Mouse (Mus musculus): ENCODE measurements around the gene Taldo1.
A peak's percentile ranks its signal among the peaks of the same experiment; 100 is the strongest.

Taldo1 gene

GRCm38 (mm10) chr7:141391625-141392551 lies at the start of gene Taldo1:
Taldo1 (plus strand) TSS chr7:141392199.
- DNase-seq (ENCODE audit: low read depth, low spot score), result peak; percentile 98

- no peak for DNase-seq (ENCODE audit: low read depth, low spot score)
These were observed 48.8 kb upstream of the Taldo1 start for GRCm38 (mm10) chr7:141343230-141343629.

GRCm38 (mm10) chr7:141343696-141344095 lies 48.3 kb upstream of the Taldo1 start:
- no peak for DNase-seq (ENCODE audit: low read depth, low spot score)

- no peak for DNase-seq (ENCODE audit: low read depth, low spot score)
These were observed 47.2 kb upstream of the Taldo1 start for GRCm38 (mm10) chr7:141344787-141345186.

GRCm38 (mm10) chr7:141351061-141351460 lies 40.9 kb upstream of the Taldo1 start:
- DNase-seq (ENCODE audit: low read depth, low spot score), result no peak

GRCm38 (mm10) chr7:141355051-141355450 lies 36.9 kb upstream of the Taldo1 start:
- no peak for DNase-seq (ENCODE audit: low read depth, low spot score)

- DNase-seq (ENCODE audit: low read depth, low spot score), result no peak
These were observed 36.2 kb upstream of the Taldo1 start for GRCm38 (mm10) chr7:141355626-141356326.

GRCm38 (mm10) chr7:141356971-141357370 lies 35.0 kb upstream of the Taldo1 start:
- no peak for DNase-seq (ENCODE audit: low read depth, low spot score)

- peak; percentile 46 for DNase-seq (ENCODE audit: low read depth, low spot score)
These were observed 30.5 kb upstream of the Taldo1 start for GRCm38 (mm10) chr7:141361510-141361909.

- DNase-seq (ENCODE audit: low read depth, low spot score), result peak; percentile 79
These were observed 28.8 kb upstream of the Taldo1 start for GRCm38 (mm10) chr7:141363106-141363751.

- no peak for DNase-seq (ENCODE audit: low read depth, low spot score)
These were observed 28.3 kb upstream of the Taldo1 start for GRCm38 (mm10) chr7:141363752-141364125.

GRCm38 (mm10) chr7:141364349-141365048 lies 27.5 kb upstream of the Taldo1 start:
- no peak for DNase-seq (ENCODE audit: low read depth, low spot score)

GRCm38 (mm10) chr7:141365049-141365445 lies 27.0 kb upstream of the Taldo1 start:
- DNase-seq (ENCODE audit: low read depth, low spot score), result no peak

- DNase-seq (ENCODE audit: low read depth, low spot score), result no peak
These were observed 24.6 kb upstream of the Taldo1 start for GRCm38 (mm10) chr7:141367358-141367757.

GRCm38 (mm10) chr7:141369918-141370317 lies 22.1 kb upstream of the Taldo1 start:
- DNase-seq (ENCODE audit: low read depth, low spot score), result peak; percentile 73

- DNase-seq (ENCODE audit: low read depth, low spot score), result peak; percentile 85
These were observed 19.9 kb upstream of the Taldo1 start for GRCm38 (mm10) chr7:141371942-141372595.

- no peak for DNase-seq (ENCODE audit: low read depth, low spot score)
These were observed 18.4 kb upstream of the Taldo1 start for GRCm38 (mm10) chr7:141373611-141374010.

GRCm38 (mm10) chr7:141374399-141374798 lies 17.6 kb upstream of the Taldo1 start:
- DNase-seq (ENCODE audit: low read depth, low spot score), result no peak

- peak; percentile 36 for DNase-seq (ENCODE audit: low read depth, low spot score)
These were observed 12.4 kb upstream of the Taldo1 start for GRCm38 (mm10) chr7:141379584-141379983.

GRCm38 (mm10) chr7:141381068-141381835 lies 10.7 kb upstream of the Taldo1 start:
- no peak for DNase-seq (ENCODE audit: low read depth, low spot score)

All from A20 (cell line).